Mouse (Mus musculus) limb, embryonic 13.5 days (tissue): ENCODE measurements at regions not wholly inside any gene's neighbourhood (a gene's known extent, or its start where the extent isn't known, plus 50 kb on each side); places are given as distances from the start of the nearest gene placed in this dataset.

ENCODE experiments used
- ATAC-seq: fragments of 200-750 bp; cut with Nextera tagmentation; 2 replicates; pipeline ENCODE4 v1.8.0; 2017; ENCODE audit warnings: low read depth, moderate number of reproducible peaks, moderate TSS enrichment; ENCODE audit not compliant: low FRiP score
- H3K27ac ChIP-seq: fragments of 300-500 bp; sonication (generic); 2 replicates; pipeline ENCODE4 v1.5.1; 2015; ENCODE audit warnings: inconsistent platforms, mild to moderate bottlenecking, moderate library complexity
- H3K27me3 ChIP-seq: fragments of 300-500 bp; sonication (generic); 2 replicates; pipeline ENCODE4 v1.6.1; 2015; ENCODE audit warnings: mild to moderate bottlenecking, inconsistent platforms
- H3K36me3 ChIP-seq: fragments of 300-500 bp; sonication (generic); 2 replicates; pipeline ENCODE4 v1.6.1; 2015; ENCODE audit warnings: inconsistent platforms, mild to moderate bottlenecking, moderate library complexity
- H3K4me1 ChIP-seq: fragments of 300-500 bp; sonication (generic); 2 replicates; pipeline ENCODE4 v1.6.1; 2015; ENCODE audit warnings: inconsistent platforms
- H3K4me2 ChIP-seq: fragments of 300-500 bp; sonication (generic); replicated peaks from 2 replicates; pipeline ENCODE4 v1.6.1; 2015; ENCODE audit warnings: inconsistent platforms, mild to moderate bottlenecking, moderate library complexity
- H3K4me3 ChIP-seq: fragments of 300-500 bp; sonication (generic); 2 replicates; pipeline ENCODE4 v1.5.1; 2015; ENCODE audit warnings: moderate library complexity, mild to moderate bottlenecking, inconsistent platforms
- H3K9ac ChIP-seq: fragments of 300-500 bp; sonication (generic); 2 replicates; pipeline ENCODE4 v1.6.1; 2015; ENCODE audit warnings: mild to moderate bottlenecking, inconsistent platforms
- H3K9me3 ChIP-seq: fragments of 300-500 bp; sonication (generic); 2 replicates; pipeline ENCODE4 v1.6.1; 2016; ENCODE audit warnings: inconsistent platforms
- WGBS: fragments of 180-500 bp; shearing (Covaris S2); methylation state at CpG from one replicate; pipeline ENCODE4 v1.1.7; 2015; 5-methylcytosine and 5-hydroxymethylcytosine counted together

GRCm38 (mm10) chr13:28516636-28517035 is 259.3 kb downstream of the Gm11361 start:
- H3K4me2 ChIP-seq: no peak overlapping the region
- 65% methylated on average over 2 of the region's 2 CpGs for WGBS
- H3K4me1 ChIP-seq: peaks cover 19% of the 10 kb centered on the region
- no peak for ATAC-seq
- H3K27me3 ChIP-seq: no peaks in the 10 kb centered on the region
- H3K36me3 ChIP-seq: no peaks in the 10 kb centered on the region
- H3K9me3 ChIP-seq: no peaks in the 10 kb centered on the region
- H3K9ac ChIP-seq: no peak overlapping the region
- H3K27ac ChIP-seq: no peak overlapping the region
- H3K4me3 ChIP-seq: no peak overlapping the region

DNA sequence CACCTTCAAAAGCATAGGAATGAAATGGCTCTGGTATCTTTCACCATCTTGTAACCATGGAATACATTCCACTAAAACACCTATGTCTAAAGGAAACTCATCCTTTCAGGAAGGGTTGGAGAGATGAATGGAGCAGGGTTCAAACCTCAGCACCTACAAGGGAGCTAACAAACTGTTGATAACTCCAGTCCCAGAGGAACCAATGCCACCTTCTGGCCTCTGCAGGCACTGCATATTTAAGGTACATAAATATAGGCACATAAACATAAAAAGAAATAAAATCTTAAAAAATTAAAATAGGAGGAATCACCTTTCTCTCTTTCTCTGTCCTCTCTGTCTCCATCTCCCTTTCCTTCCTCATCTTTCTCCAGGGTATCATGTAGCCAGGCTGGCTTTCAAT is 256.9 kb downstream of the Gm11361 start:
- Histone ChIP-seq H3K4me3 (no peak overlapping the region), H3K9me3 (no peaks in the 10 kb centered on the region), H3K4me1 (peaks cover 7% of the 10 kb centered on the region), H3K36me3 (no peaks in the 10 kb centered on the region), H3K27ac (no peak overlapping the region), H3K4me2 (no peak overlapping the region), H3K27me3 (no peaks in the 10 kb centered on the region), H3K9ac (no peak overlapping the region)
- no peak for ATAC-seq

- Histone ChIP-seq H3K9ac (no peak overlapping the region), H3K36me3 (no peaks in the 10 kb centered on the region), H3K4me3 (no peak overlapping the region), H3K9me3 (no peaks in the 10 kb centered on the region), H3K4me2 (no peak overlapping the region), H3K27me3 (no peaks in the 10 kb centered on the region), H3K4me1 (peaks cover 7% of the 10 kb centered on the region), H3K27ac (no peak overlapping the region)
- WGBS: 95% methylated on average over 7 of the region's 7 CpGs
- no peak for ATAC-seq
Observed at GRCm38 (mm10) chr13:28513336-28513735, 256.0 kb downstream of the Gm11361 start.

DNA sequence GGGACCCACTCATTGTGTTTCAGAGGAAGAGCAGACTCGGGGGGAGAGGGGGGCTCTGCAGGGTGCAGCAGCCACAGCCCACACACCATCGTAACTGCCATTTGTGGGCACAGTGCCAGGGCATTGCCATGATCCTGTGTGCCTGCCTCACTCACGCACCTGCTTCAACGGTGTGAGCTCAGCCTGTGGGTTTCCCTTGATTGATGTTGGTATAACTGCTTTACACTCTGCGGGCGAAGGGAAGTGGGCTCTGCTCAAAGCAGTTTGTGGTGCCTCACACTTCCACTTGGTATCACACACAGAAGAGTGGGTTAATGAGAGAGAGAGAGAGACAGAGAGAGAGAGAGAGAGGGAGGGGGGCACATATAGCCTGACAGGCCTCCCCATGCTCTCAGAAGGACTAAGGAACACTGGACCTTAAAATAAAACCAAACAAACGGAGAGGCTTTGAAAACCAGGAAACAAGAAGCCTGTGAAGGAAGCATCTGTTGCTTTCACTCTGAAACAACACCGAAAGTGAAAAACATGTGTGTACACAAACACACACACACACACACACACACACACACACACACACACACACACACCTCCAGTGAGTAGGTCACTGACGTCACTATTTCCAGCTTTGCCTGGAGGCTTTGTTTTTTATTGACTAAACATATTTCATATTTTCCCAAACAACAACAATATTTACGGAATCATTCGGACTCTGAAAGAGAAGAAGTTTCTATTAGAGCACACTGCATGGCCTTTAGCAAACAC is 255.4 kb downstream of the Gm11361 start:
- 58% methylated on average over 11 of the region's 11 CpGs for WGBS
- no peaks in the 10 kb centered on the region for H3K36me3 ChIP-seq
- H3K4me2 ChIP-seq: no peak overlapping the region
- no peaks in the 10 kb centered on the region for H3K27me3 ChIP-seq
- no peak overlapping the region for H3K4me3 ChIP-seq
- H3K9ac ChIP-seq: no peak overlapping the region
- H3K9me3 ChIP-seq: no peaks in the 10 kb centered on the region
- H3K27ac ChIP-seq: no peak overlapping the region
- ATAC-seq: no peak
- peaks cover 11% of the 10 kb centered on the region for H3K4me1 ChIP-seq

GRCm38 (mm10) chr13:28508184-28508583 is 250.9 kb downstream of the Gm11361 start:
- Histone ChIP-seq H3K9me3 (no peaks in the 10 kb centered on the region), H3K4me1 (peaks cover 12% of the 10 kb centered on the region), H3K27me3 (no peaks in the 10 kb centered on the region), H3K4me2 (no peak overlapping the region), H3K36me3 (peaks cover 2% of the 10 kb centered on the region; the same call in 1 of the 2 replicates), H3K4me3 (no peak overlapping the region), H3K9ac (no peak overlapping the region), H3K27ac (no peak overlapping the region)
- 25% methylated on average over 2 of the region's 2 CpGs for WGBS
- ATAC-seq: no peak

DNA sequence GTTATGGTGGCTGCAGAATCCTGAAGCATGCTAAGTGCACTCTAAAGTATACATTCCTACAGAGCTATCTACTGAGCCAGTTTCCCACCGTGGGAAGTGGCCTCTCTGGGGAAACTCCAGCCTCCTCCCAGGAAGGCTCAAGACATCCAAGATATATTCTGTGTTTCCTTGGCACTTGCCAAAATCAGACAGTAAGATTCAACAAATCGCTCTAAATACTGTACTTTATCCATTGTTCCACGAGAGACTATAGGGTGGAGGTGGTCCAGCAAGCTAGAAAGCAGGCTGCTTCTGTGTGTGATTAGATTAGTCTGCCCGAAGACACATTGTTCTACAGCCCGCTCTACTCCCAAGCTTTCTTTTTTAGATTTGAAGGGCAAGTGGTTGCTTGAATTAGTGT is 250.5 kb downstream of the Gm11361 start:
- Histone ChIP-seq H3K4me1 (peaks cover 10% of the 10 kb centered on the region), H3K36me3 (peaks cover 5% of the 10 kb centered on the region; the same call in 1 of the 2 replicates), H3K9ac (no peak overlapping the region), H3K4me3 (no peak overlapping the region), H3K27me3 (no peaks in the 10 kb centered on the region), H3K9me3 (no peaks in the 10 kb centered on the region), H3K27ac (no peak overlapping the region), H3K4me2 (no peak overlapping the region)
- no peak for ATAC-seq
- 68% methylated on average over 5 of the region's 5 CpGs for WGBS

DNA sequence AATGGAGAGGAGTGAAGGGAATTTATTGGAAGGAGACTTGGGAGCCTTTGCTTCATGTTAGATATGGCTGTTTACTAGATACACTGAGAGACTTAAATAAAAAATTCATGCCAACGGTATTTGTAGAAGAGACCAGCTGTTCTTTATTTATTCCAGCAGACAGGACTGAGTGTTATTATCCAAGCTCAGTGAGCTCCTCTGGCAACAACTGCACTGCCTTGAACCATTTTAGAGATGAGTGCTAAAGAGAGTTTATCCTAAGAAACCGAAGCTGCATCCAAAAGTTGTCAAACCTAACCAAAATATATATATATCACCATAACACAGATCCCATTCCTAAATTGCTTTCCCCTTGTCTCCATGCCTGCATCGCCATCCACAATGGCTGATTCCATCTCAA is 247.0 kb downstream of the Gm11361 start:
- H3K4me3 ChIP-seq: no peak overlapping the region
- H3K9ac ChIP-seq: no peak overlapping the region
- ATAC-seq: no peak
- H3K4me1 ChIP-seq: peaks cover 14% of the 10 kb centered on the region
- WGBS: 68% methylated on average over 3 of the region's 3 CpGs
- no peaks in the 10 kb centered on the region for H3K27me3 ChIP-seq
- H3K4me2 ChIP-seq: no peak overlapping the region
- H3K9me3 ChIP-seq: no peaks in the 10 kb centered on the region
- H3K36me3 ChIP-seq: peaks cover 5% of the 10 kb centered on the region; the same call in 1 of the 2 replicates
- H3K27ac ChIP-seq: no peak overlapping the region

DNA sequence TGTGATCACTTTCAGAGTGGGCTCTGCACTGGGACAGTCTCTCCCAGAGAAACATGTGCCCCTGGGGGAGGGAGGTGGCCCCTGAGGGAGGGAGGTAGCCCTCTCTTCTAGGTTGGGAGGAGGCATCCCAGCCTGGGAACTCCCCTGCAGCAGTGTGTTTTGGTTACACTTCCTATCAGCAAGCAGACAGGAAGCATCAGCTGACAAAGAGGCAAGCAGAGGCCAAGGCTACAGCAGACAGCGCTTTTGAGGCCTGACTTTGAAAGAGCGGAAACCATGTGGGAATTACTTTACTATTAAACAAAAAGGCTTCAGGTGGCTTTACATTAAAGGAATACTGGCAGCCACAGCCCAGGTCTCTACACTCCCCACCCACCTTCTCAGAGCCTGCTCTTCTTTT is 244.8 kb downstream of the Gm11361 start:
- H3K27me3 ChIP-seq: no peaks in the 10 kb centered on the region
- peaks cover 8% of the 10 kb centered on the region for H3K4me1 ChIP-seq
- H3K4me2 ChIP-seq: no peak overlapping the region
- H3K4me3 ChIP-seq: no peak overlapping the region
- H3K36me3 ChIP-seq: peaks cover 5% of the 10 kb centered on the region; the same call in 1 of the 2 replicates
- 26% methylated on average over 2 of the region's 2 CpGs for WGBS
- no peak; the same call in 1 of the 2 replicates for ATAC-seq
- no peak overlapping the region for H3K9ac ChIP-seq
- H3K9me3 ChIP-seq: no peaks in the 10 kb centered on the region
- no peak overlapping the region for H3K27ac ChIP-seq

GRCm38 (mm10) chr13:28500697-28501096 is 243.4 kb downstream of the Gm11361 start:
- 92% methylated on average over 6 of the region's 6 CpGs for WGBS
- no peak for ATAC-seq
- H3K36me3 ChIP-seq: peaks cover 5% of the 10 kb centered on the region; the same call in 1 of the 2 replicates
- H3K4me2 ChIP-seq: no peak overlapping the region
- peaks cover 8% of the 10 kb centered on the region for H3K4me1 ChIP-seq
- no peak overlapping the region for H3K4me3 ChIP-seq
- no peaks in the 10 kb centered on the region for H3K27me3 ChIP-seq
- H3K9ac ChIP-seq: no peak overlapping the region
- no peak overlapping the region for H3K27ac ChIP-seq
- H3K9me3 ChIP-seq: no peaks in the 10 kb centered on the region

DNA sequence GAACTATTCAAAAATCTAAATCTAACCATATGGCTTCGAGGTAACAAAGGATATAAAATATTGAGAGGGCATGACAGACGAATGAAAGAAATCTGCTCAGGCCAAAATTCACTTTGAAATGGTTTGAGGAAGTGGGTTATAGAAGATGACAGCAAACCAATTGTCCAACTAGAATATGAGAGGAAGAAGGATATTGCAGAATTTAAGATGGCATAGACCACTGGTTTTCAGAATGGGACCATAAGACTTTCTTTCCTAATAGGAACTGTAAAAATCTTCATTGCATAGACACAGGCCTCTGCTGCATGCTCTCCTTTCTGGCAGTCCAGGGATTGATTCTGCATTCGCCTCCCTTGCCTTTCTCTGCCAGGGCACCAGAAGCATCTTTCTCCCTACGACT is 240.2 kb downstream of the Gm11361 start:
- Histone ChIP-seq H3K27me3 (no peaks in the 10 kb centered on the region), H3K27ac (no peak overlapping the region), H3K9ac (no peak overlapping the region), H3K4me3 (no peak overlapping the region), H3K9me3 (no peaks in the 10 kb centered on the region), H3K36me3 (no peaks in the 10 kb centered on the region), H3K4me1 (peaks cover 6% of the 10 kb centered on the region), H3K4me2 (no peak overlapping the region)
- ATAC-seq: no peak
- 88% methylated on average over 4 of the region's 4 CpGs for WGBS

- Histone ChIP-seq H3K27ac (no peak overlapping the region), H3K9me3 (no peaks in the 10 kb centered on the region), H3K4me1 (no peaks in the 10 kb centered on the region), H3K4me3 (no peak overlapping the region), H3K4me2 (no peak overlapping the region), H3K27me3 (no peaks in the 10 kb centered on the region), H3K36me3 (no peaks in the 10 kb centered on the region), H3K9ac (no peak overlapping the region)
- WGBS: 86% methylated on average over 2 of the region's 2 CpGs
- no peak for ATAC-seq
Observed at GRCm38 (mm10) chr13:28492015-28492414, 234.7 kb downstream of the Gm11361 start.

DNA sequence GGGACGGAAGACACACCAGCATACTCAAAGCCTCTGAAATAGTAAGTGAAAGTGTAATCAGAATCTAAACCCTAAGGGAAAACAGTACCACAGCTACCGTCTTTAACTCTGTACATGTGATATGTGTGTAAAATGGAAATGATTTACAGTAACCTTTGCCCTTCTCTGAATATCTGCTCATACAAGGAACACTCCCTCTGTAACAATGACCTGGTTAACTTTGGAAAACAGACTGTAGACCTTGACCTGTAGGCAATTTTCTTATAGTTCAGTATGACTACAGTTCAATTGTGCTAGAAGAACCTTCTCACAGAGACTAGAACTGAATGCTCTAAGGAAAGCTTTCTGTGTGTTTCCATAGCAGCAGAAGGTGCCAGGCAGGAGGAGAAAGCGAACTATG is 226.4 kb downstream of the Gm11361 start:
- no peaks in the 10 kb centered on the region for H3K9me3 ChIP-seq
- no peak overlapping the region for H3K27ac ChIP-seq
- H3K36me3 ChIP-seq: no peaks in the 10 kb centered on the region
- no peak overlapping the region for H3K4me2 ChIP-seq
- no peaks in the 10 kb centered on the region for H3K4me1 ChIP-seq
- H3K9ac ChIP-seq: no peak overlapping the region
- 83% methylated on average over 3 of the region's 3 CpGs for WGBS
- no peak overlapping the region for H3K4me3 ChIP-seq
- H3K27me3 ChIP-seq: no peaks in the 10 kb centered on the region
- ATAC-seq: no peak
